Mouse (Mus musculus): ENCODE measurements around the gene Dhx37. TPM values are rescaled to one million over a fixed set of nuclear protein-coding genes. Genes with fewer than 3 reads are reported as not detected.

The Dhx37 gene
- 13.9 and 14.7 TPM in 2 replicates for polyA plus RNA-seq (2015; fragmentation: Nextera tagmentation; extraction: Ambion mirVana)

DNA sequence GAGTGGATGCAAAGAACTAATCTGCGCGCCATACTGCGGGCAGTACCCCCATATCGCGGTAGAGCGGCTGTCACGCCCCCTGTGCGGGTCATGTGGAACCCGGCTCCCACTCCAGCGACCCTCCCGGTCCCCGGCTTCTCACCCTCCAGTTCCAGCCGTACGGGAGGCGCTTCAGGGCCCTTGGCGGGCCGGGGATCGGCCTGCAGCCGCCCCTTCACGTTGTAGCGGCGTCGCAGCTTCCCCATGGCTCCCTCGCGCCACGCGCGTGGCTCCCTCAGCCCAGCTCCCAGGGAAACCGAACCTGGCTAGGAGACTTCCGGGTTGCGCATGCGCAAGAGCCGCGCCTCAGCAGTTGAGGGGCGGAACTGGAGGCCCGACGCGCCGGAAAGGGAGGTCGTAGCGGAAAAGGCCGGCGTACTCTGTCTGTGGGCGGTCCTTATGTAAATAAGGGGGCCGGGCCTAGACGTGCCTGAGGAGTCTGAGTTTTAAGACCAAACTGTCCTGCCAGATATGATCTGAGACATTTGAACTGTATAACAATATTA, at the start of gene Dhx37:
Dhx37 (minus strand) TSS at position 329 of the 545 bp plus-strand sequence.
- Histone ChIP-seq H3K27me3 (no peaks in the 10 kb centered on the region), H3K4me1 (peaks cover 12% of the 10 kb centered on the region), H3K36me3 (peaks cover 29% of the 10 kb centered on the region), H3K9ac (peak within 1 kb of the TSS; percentile 92), H3K27ac (peak within 1 kb of the TSS; percentile 62), H3K4me2 (peak within 1 kb of the TSS; percentile 87), H3K9me3 (no peaks in the 10 kb centered on the region), H3K4me3 (peak within 1 kb of the TSS; percentile 92)
- WGBS, result 0% methylated on average over 46 of the region's 46 CpGs
- peak; percentile 92 for ATAC-seq (ENCODE audit: insufficient number of reproducible peaks, insufficient read depth, low FRiP score, low TSS enrichment, low read depth)

DNA sequence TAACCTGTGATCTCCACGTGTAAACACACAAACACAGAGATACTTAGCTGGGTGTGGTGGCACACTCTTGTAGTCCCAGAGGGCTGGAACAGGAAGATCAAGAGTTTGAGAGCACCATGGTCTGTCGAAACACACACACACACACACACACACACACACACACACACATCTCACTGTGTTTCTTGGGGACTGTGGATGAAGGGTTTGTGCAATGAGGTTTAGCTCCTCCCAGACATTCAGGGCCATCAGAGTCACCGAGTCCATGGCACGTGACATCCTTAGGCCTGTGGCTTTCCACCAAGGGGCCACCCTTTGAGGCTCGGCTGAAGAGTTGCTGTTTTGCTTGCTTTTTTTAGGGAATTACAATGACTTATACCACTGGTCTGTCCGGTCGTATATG, 48.6 kb upstream of the Dhx37 start:
- ATAC-seq (ENCODE audit: insufficient number of reproducible peaks, insufficient read depth, low FRiP score, low TSS enrichment, low read depth), result no peak
- H3K36me3 ChIP-seq, result peaks cover 49% of the 10 kb centered on the region
- WGBS, result 90% methylated on average over 7 of the region's 7 CpGs

DNA sequence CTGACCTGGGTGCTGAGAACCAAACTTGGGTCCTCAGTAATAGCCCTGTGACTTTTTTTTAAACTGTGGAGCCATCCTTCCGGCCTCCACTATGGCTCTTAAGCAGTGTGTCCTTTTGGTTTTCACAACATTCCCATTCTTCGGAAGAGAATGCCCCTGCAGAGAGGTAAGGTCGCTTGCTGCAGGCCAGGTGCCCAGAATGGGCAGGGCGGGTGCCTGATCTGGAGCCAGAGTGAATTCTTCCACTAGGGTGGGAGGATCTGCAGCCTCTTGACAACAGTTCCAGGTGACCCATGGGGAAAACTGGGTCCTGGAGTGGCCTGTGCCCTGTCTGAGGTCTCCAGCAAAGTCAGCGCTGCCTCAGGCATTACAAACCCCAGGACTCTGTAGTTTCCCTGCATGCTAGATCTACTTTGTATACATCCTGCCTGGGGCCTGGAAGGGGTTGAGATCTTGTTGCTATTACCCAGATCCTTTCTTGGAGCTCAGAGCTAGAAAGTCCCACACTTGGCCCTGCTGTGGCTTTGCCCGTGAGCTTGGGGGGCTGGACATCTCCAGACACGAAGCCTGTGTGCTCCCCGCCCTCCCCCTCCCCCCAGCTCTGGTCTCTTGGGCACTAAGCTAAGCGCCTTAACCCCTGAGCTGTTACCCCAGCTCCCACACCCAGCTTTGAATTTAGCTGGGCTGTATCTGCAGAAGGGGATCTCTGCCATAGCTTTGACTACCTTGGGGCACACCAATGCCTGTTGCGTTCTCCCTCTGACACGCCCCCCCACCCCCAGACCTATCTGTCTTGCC, 46.7 kb upstream of the Dhx37 start:
- Histone ChIP-seq H3K27ac (no peak overlapping the region), H3K4me3 (no peak overlapping the region), H3K9me3 (no peaks in the 10 kb centered on the region; the same call in 1 of the 2 replicates), H3K36me3 (peaks cover 36% of the 10 kb centered on the region), H3K4me2 (no peak overlapping the region), H3K4me1 (peaks cover 27% of the 10 kb centered on the region), H3K27me3 (no peaks in the 10 kb centered on the region), H3K9ac (peak overlapping the region; percentile 27; the same call in 1 of the 2 replicates)
- 77% methylated on average over 11 of the region's 11 CpGs for WGBS
- ATAC-seq (ENCODE audit: insufficient number of reproducible peaks, insufficient read depth, low FRiP score, low TSS enrichment, low read depth), result no peak

More for the DNA sequence above, 48.6 kb upstream of the Dhx37 start:
- H3K4me1 ChIP-seq, result peaks cover 13% of the 10 kb centered on the region
- no peak overlapping the region for H3K4me3 ChIP-seq
- H3K9me3 ChIP-seq, result no peaks in the 10 kb centered on the region; the same call in 1 of the 2 replicates
- H3K4me2 ChIP-seq, result no peak overlapping the region
- no peak overlapping the region for H3K27ac ChIP-seq
- H3K9ac ChIP-seq, result no peak overlapping the region
- H3K27me3 ChIP-seq, result no peaks in the 10 kb centered on the region

DNA sequence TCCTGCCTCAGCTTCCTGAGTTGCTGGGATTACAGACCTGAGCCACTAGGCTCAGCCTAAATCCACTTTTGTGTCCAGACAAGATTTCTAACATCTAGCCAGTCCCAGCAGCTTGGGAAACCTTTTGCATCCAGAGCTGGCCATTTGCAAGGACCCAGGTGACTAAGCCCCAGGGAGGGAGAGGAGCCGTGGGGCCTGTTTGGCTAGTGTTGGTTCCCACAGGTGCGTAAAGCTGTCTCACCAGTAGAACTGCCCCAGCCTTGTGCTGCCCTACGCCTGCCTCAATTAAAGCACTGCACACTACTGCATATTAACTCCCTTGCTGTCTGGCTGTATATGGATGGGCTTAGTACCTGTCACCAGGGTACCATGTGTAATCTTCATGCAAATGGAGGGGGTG, 45.5 kb upstream of the Dhx37 start:
- Histone ChIP-seq H3K4me3 (no peak overlapping the region), H3K36me3 (peaks cover 25% of the 10 kb centered on the region), H3K27ac (no peak overlapping the region), H3K9me3 (no peaks in the 10 kb centered on the region; the same call in 1 of the 2 replicates), H3K9ac (no peak overlapping the region), H3K27me3 (no peaks in the 10 kb centered on the region), H3K4me2 (no peak overlapping the region), H3K4me1 (peaks cover 27% of the 10 kb centered on the region)
- ATAC-seq (ENCODE audit: insufficient number of reproducible peaks, insufficient read depth, low FRiP score, low TSS enrichment, low read depth), result no peak
- WGBS, result 84% methylated on average over 3 of the region's 3 CpGs

DNA sequence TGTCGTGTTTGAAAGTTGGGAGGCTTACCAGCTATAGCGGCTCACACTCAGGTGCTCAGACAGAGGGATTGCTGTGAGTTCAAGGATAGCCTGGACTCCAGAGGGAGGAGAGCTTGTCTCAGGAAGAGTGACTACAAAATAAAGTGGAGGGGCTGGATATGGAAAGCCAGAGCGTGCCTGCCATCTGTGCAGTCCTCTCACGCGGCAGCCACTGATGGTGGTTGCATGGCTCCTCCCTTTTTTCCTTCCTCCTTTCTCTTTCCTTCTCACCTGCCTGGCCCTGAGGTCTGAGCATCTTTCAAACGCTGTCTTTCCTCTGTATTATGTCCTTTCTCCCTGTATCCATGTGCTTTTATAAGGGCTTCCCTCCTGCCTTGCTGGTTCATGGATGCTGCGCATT, 44.1 kb upstream of the Dhx37 start:
- peaks cover 27% of the 10 kb centered on the region for H3K4me1 ChIP-seq
- no peak overlapping the region for H3K27ac ChIP-seq
- 84% methylated on average over 7 of the region's 7 CpGs for WGBS
- H3K9ac ChIP-seq, result 0 out of 2 replicates have a peak overlapping the region, but pooled peaks have one; percentile 85
- peaks cover 16% of the 10 kb centered on the region for H3K36me3 ChIP-seq
- no peaks in the 10 kb centered on the region for H3K27me3 ChIP-seq
- ATAC-seq (ENCODE audit: insufficient number of reproducible peaks, insufficient read depth, low FRiP score, low TSS enrichment, low read depth), result no peak
- peak overlapping the region; percentile 90; the same call in 1 of the 2 replicates for H3K4me2 ChIP-seq
- no peaks in the 10 kb centered on the region; the same call in 1 of the 2 replicates for H3K9me3 ChIP-seq
- no peak overlapping the region for H3K4me3 ChIP-seq

DNA sequence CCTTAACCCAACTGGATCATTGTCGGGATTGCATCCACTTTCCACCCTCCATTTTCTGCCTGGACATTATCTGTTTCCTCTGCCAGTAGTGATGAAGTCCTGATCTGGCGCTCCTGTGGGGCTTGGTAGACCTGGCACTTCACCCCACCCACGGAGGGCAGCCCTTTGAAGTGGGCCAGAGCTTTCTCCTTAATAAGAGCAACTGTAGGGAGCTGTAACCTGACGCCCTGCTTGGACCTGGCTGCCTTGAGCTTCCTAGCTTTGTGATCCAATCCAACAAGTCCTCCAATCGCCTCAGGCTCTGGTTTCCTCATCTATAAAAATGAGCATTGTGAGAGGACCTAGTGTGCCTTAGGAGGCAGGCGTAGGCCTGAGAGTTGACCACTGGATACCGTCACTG, 43.6 kb upstream of the Dhx37 start:
- peak overlapping the region; percentile 87 for H3K4me3 ChIP-seq
- peaks cover 27% of the 10 kb centered on the region for H3K4me1 ChIP-seq
- 46% methylated on average over 7 of the region's 7 CpGs for WGBS
- no peaks in the 10 kb centered on the region for H3K27me3 ChIP-seq
- H3K9ac ChIP-seq, result peak overlapping the region; percentile 85
- no peaks in the 10 kb centered on the region for H3K9me3 ChIP-seq
- H3K36me3 ChIP-seq, result peaks cover 11% of the 10 kb centered on the region
- H3K4me2 ChIP-seq, result peak overlapping the region; percentile 90
- no peak for ATAC-seq (ENCODE audit: insufficient number of reproducible peaks, insufficient read depth, low FRiP score, low TSS enrichment, low read depth)
- H3K27ac ChIP-seq, result no peak overlapping the region

DNA sequence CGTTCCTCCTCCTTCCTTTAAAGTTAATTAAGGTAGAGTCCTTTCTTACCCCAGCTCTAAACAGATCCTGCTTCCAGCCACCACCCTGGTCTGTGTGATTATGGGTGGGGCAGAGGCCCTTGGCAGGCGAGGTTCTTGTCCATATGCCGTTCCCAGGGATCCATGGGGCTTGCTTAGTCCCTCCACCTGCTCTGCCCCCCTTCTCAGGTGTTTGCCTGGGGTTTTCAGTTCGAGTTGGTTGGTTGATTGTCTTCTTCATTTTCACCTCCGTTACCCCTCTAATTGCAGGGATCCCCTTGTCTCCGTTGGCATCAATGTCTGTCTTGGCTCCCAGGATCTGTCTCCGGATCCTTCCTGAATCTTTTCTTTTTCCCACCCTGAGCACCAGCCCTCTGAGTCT, 42.9 kb upstream of the Dhx37 start:
- WGBS, result 53% methylated on average over 7 of the region's 7 CpGs
- no peaks in the 10 kb centered on the region for H3K27me3 ChIP-seq
- no peak for ATAC-seq (ENCODE audit: insufficient number of reproducible peaks, insufficient read depth, low FRiP score, low TSS enrichment, low read depth)

DNA sequence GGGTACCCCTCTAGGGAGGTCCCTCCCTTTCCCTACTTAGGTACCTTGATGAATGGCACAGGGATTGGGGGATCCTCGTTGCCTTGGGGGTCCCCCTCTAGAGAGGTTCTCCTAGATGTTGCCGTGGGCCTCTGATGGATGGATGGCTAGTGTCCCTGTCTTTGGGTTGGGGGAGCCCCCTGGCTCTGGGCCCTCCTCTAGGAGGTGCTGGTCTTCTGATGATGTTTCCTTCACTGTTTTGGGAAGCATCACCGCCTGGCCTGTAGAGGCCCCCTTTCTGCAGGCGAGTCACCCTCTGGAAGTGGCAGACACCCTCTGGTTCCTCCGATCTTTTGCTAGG, 42.3 kb upstream of the Dhx37 start:
- 11% methylated on average over 5 of the region's 5 CpGs for WGBS
- ATAC-seq (ENCODE audit: insufficient number of reproducible peaks, insufficient read depth, low FRiP score, low TSS enrichment, low read depth), result no peak
- Histone ChIP-seq H3K27ac (peak overlapping the region; percentile 78), H3K4me3 (peak overlapping the region; percentile 87), H3K4me2 (peak overlapping the region; percentile 90), H3K9me3 (no peaks in the 10 kb centered on the region), H3K4me1 (peaks cover 27% of the 10 kb centered on the region), H3K36me3 (peaks cover 9% of the 10 kb centered on the region; the same call in 1 of the 2 replicates), H3K9ac (peak overlapping the region; percentile 85), H3K27me3 (no peaks in the 10 kb centered on the region)

More for the DNA sequence above, 42.9 kb upstream of the Dhx37 start:
- Histone ChIP-seq H3K9me3 (no peaks in the 10 kb centered on the region), H3K36me3 (peaks cover 9% of the 10 kb centered on the region; the same call in 1 of the 2 replicates), H3K27ac (no peak overlapping the region), H3K9ac (peak overlapping the region; percentile 85), H3K4me3 (peak overlapping the region; percentile 87), H3K4me2 (peak overlapping the region; percentile 90), H3K4me1 (peaks cover 27% of the 10 kb centered on the region)

DNA sequence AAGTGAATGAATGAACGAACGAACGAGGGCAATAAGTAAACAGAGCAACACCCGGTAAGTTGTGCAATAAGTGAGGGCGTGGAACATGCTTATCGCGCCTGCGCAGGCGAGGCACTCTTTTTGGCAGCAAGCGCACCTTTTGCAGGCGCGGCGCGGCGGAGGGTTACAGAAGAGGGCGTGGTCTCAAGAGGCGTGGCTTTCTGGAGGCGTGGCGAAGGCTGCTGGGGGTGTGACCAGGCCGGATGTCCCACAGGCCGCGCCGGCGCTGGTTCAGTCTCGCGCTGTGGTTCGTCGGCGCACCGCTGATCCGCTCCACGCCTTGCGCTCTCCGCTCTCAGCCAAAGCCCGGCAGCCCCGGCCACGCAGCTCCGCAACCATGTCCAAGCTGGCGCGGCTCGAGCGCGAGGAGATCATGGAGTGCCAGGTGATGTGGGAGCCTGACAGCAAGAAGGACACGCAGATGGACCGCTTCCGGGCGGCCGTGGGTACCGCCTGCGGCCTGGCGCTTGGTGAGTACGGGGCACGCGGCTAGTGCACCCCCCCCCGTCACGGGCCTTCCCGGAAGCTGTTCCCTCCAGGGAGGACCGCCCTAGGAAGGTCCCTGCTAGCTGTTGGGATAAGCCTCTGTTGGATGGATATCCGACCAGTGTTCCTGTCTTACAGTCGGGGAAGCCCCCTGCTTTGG, 41.8 kb upstream of the Dhx37 start, which contains the start of gene Aacs:
Aacs (plus strand) TSS at position 214 of the 685 bp plus-strand sequence.
- under 1% methylated on average over 60 of the region's 60 CpGs for WGBS
- peak within 1 kb of the TSS; percentile 87 for H3K4me3 ChIP-seq
- ATAC-seq (ENCODE audit: insufficient number of reproducible peaks, insufficient read depth, low FRiP score, low TSS enrichment, low read depth), result peak; percentile 87
- H3K27ac ChIP-seq, result peak within 1 kb of the TSS; percentile 78
- H3K4me1 ChIP-seq, result peaks cover 27% of the 10 kb centered on the region
- peak within 1 kb of the TSS; percentile 90 for H3K4me2 ChIP-seq
- peaks cover 9% of the 10 kb centered on the region; the same call in 1 of the 2 replicates for H3K36me3 ChIP-seq
- H3K27me3 ChIP-seq, result no peaks in the 10 kb centered on the region
- no peaks in the 10 kb centered on the region for H3K9me3 ChIP-seq
- H3K9ac ChIP-seq, result peak within 1 kb of the TSS; percentile 85

DNA sequence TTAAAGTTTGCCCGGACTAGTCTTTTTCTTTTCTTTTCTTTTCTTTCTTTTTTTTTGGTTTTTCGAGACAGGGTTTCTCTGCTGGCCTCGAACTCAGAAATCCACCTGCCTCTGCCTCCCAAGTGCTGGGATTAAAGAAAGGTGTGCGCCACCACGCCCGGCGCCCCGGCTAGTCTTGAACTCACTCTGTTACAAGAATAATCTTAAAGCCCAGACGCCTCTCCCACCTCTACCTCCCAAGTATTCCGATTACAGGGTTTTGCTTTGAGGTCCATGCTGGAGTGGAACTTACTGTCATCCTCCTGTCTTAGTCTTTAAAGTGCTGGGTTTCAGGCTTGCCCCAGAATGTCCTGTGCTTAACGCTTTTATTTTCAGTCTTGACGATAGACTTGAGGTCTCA, 41.1 kb upstream of the Dhx37 start:
- peaks cover 6% of the 10 kb centered on the region; the same call in 1 of the 2 replicates for H3K36me3 ChIP-seq
- H3K27me3 ChIP-seq, result no peaks in the 10 kb centered on the region
- peak overlapping the region; percentile 85 for H3K9ac ChIP-seq
- ATAC-seq (ENCODE audit: insufficient number of reproducible peaks, insufficient read depth, low FRiP score, low TSS enrichment, low read depth), result no peak
- WGBS, result 55% methylated on average over 12 of the region's 12 CpGs
- H3K4me2 ChIP-seq, result peak overlapping the region; percentile 90
- H3K4me1 ChIP-seq, result peaks cover 22% of the 10 kb centered on the region
- H3K9me3 ChIP-seq, result no peaks in the 10 kb centered on the region
- no peak overlapping the region for H3K27ac ChIP-seq
- peak overlapping the region; percentile 87 for H3K4me3 ChIP-seq

DNA sequence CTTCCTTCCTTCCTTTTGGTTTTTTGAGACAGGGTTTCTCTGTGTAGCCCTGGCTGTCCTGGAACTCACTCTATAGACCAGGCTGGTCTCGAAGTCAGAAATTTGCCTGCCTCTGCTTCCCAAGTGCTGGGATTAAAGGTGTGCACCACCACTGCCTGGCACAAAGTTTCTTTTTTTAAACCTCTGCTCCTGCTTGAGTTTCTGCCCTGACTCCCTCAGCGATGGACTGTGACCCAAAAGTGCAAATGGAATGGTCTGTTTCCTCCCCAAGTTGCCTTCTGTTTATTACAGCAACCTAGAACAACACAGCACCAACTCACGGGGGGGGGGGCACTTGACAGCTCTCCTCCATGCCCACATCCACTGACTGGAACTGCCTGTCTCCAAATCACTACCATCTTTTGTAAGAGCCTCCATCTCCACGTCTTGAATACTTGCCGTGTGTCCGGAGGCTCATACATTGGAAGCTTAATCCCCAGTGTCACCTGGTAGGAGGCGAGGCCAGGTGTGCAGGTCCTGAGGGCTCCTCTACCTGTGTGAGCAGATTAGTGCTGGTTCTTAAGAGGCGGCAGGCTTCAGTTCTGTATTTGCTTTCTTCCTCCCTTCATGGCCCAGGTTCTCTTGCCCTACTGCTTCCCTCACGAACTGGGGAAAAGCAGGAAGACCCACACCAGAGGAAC, 39.0 kb upstream of the Dhx37 start:
- H3K27ac ChIP-seq, result no peak overlapping the region
- H3K9ac ChIP-seq, result no peak overlapping the region
- ATAC-seq (ENCODE audit: insufficient number of reproducible peaks, insufficient read depth, low FRiP score, low TSS enrichment, low read depth), result no peak
- peaks cover 19% of the 10 kb centered on the region for H3K4me1 ChIP-seq
- H3K36me3 ChIP-seq, result no peaks in the 10 kb centered on the region
- H3K4me2 ChIP-seq, result no peak overlapping the region
- H3K4me3 ChIP-seq, result no peak overlapping the region
- H3K9me3 ChIP-seq, result no peaks in the 10 kb centered on the region
- H3K27me3 ChIP-seq, result no peaks in the 10 kb centered on the region
- 77% methylated on average over 9 of the region's 9 CpGs for WGBS
